Mouse (Mus musculus): Measurements from ENCODE around the gene Gm3029. TPM values are rescaled to one million over a fixed set of nuclear protein-coding genes. Genes with fewer than 3 reads are reported as not detected.
"Not testable (repeated sequence)": the region's sequence is repeated elsewhere in the genome, so short reads cannot be mapped to it uniquely, and the experiment has no call there.

The Gm3029 gene
- not detected in 2 replicates for polyA plus RNA-seq (2012; rRNA removed)

DNA sequence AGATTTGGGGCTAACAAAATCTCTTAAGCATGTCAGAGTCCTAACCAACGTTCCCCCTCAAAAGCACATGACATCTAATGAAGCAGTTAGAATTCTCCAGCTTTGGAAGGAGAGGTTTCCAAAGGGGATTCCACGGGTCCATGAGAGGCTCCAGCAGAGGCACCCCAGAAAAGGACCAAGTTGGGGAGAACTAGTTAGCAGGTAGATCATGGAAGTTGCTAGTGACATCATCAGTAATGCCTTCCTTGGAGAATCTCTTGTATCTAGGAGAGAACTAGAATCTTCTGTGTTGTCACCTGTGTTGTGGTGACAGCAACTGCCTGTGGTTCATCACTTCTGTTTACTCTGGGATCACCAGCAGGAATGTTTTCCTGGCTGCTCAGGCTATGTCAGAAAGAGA, at the start of gene Gm3029:
Gm3029 (plus strand) TSS at position 301 of the 400 bp plus-strand sequence.
- 40% methylated on average over 1 of the region's 2 CpGs for WGBS
- not testable (repeated sequence) for DNase-seq (ENCODE audit: low read depth, low spot score)

DNA sequence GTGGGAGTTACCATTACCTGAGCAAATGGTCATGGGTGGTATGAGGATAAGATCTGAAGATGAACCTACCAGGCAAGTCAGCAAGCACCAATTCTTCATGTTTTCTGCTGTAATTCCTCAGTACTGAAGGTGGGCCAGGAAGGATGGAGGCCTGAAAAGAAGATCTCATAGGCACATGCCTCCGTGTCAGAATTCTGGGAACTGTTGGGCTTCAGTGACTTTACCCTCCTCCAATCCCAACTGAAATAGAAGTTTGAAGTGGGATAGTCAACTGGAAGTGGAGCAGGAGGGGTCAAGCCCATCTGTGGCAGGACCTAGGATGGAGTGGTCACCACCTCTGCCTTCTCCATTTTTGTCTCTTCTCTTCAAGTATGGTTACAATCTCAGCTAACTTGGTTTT, 47.7 kb upstream of the Gm3029 start, which contains the start of gene Gm2916:
Gm2916 (plus strand) TSS at position 301 of the 400 bp plus-strand sequence.
- WGBS = no CpG with 5 or more reads among the region's 1 CpGs
- not testable (repeated sequence) for DNase-seq (ENCODE audit: low read depth, low spot score)

DNA sequence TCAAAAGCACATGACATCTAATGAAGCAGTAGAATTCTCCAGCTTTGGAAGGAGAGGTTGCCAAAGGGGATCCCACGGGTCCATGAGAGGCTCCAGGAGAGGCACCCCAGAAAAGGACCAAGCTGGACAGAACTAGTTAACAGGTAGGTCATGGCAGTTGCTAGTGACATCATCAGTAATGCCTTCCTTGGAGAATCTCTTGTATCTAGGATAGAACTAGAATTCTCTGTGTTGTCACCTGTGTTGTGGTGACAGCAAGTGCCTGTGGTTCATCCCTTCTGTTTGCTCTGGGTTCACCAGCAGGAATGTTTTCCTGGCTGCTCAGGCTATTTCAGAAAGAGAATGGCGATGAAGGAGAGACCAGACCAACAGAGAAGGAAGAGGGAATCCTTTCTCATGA, 31.7 kb downstream of the Gm3029 start, which contains the start of gene Gm3095:
Gm3095 (plus strand) TSS at position 301 of the 400 bp plus-strand sequence.
- no CpG with 5 or more reads among the region's 2 CpGs for WGBS
- DNase-seq (ENCODE audit: low read depth, low spot score) = not testable (repeated sequence)

Other genes starting within 250 kb of the Gm3029 start
- not detected in 2 replicates for gene Gm3043, start 243.0 kb upstream of the Gm3029 start, polyA plus RNA-seq (2012; rRNA removed)
- gene Gm3002, start 121.7 kb upstream of the Gm3029 start, polyA plus RNA-seq (2012; rRNA removed) = 0.18 TPM in 1 of 2 replicates, not detected in the other
- 0.06 TPM in 1 of 2 replicates, not detected in the other for gene Gm3033, start 85.5 kb upstream of the Gm3029 start, polyA plus RNA-seq (2012; rRNA removed)
- not detected in 2 replicates for gene Gm2916, start 47.6 kb upstream of the Gm3029 start, polyA plus RNA-seq (2012; rRNA removed)
- not detected in 2 replicates for gene Gm3095, start 31.8 kb downstream of the Gm3029 start, polyA plus RNA-seq (2012; rRNA removed)
- not detected in 2 replicates for gene Gm3099, start 66.6 kb downstream of the Gm3029 start, polyA plus RNA-seq (2012; rRNA removed)
- 0.15 TPM in 1 of 2 replicates, not detected in the other for gene Gm5796, start 92.2 kb downstream of the Gm3029 start, polyA plus RNA-seq (2012; rRNA removed)
- not detected in 2 replicates for gene Gm3115, start 152.4 kb downstream of the Gm3029 start, polyA plus RNA-seq (2012; rRNA removed)
- 0.05 and 0.07 TPM in 2 replicates for gene Gm8108, start 178.8 kb downstream of the Gm3029 start, polyA plus RNA-seq (2012; rRNA removed)
- not detected in 2 replicates for gene Gm3127, start 233.3 kb downstream of the Gm3029 start, polyA plus RNA-seq (2012; rRNA removed)